Comparison of ENCODE assay signal across 11 mouse cellular contexts in the genomic region with DNA sequence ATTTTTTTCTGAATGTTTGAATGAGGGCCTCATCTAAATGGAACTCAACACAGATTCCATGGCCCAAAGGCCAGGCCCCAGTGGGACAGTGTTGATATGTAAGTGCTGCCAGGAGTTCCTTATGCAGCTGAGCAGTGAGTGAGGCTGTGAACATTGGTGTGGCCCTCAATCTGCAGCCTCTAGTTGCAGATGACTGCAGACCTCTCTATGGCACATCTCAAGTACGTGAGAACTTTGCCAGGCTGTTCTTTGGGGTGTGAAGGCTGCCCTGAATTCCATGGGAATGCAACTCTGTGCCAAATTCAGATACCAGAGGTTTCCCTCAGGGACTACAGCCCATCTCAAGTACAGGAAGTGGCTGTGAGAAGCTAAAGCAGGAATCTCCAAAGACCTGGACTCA.
DNase-seq lines count a peak whose midpoint lies in the region; ATAC-seq lines count a peak whose summit lies in the region.
"Had no signal": no experiment of that assay in that cellular context is flagged by ENCODE, and none has a peak within 500 bp of the region (broad histone marks: within the 10 kb centered on the region; RNA-seq: fewer than 3 reads in every experiment).

No protein-coding gene starts in this region.

- no peak overlapping the region for H3K27ac ChIP-seq in heart, embryonic 10.5 days
- peak overlapping the region; percentile 70; the same call in 1 of the 2 replicates for H3K27ac ChIP-seq in kidney, embryonic 16.5 days (ENCODE audit: low read length)
- H3K27ac ChIP-seq in forebrain, embryonic 13.5 days = no peak overlapping the region
- H3K27ac ChIP-seq: embryonic facial prominence, embryonic 12.5 days; limb, embryonic 12.5 days; midbrain, embryonic 13.5 days had no signal

- no peak overlapping the region for H3K4me2 ChIP-seq in kidney, embryonic 16.5 days (replicated peaks; ENCODE audit: low read depth, low read length)
- H3K4me2 ChIP-seq in forebrain, embryonic 13.5 days = no peak overlapping the region
- H3K4me2 ChIP-seq: embryonic facial prominence, embryonic 12.5 days; limb, embryonic 12.5 days; midbrain, embryonic 13.5 days had no signal

- H3K9me3 ChIP-seq in heart, embryonic 10.5 days = no peaks in the 10 kb centered on the region
- H3K9me3 ChIP-seq in kidney, embryonic 16.5 days (ENCODE audit: low read length) = no peaks in the 10 kb centered on the region
- H3K9me3 ChIP-seq in forebrain, embryonic 13.5 days (replicated peaks) = no peaks in the 10 kb centered on the region
- H3K9me3 ChIP-seq: embryonic facial prominence, embryonic 12.5 days; limb, embryonic 12.5 days; midbrain, embryonic 13.5 days had no signal

- no peak overlapping the region for H3K9ac ChIP-seq in kidney, embryonic 16.5 days (replicated peaks; ENCODE audit: low read length)
- H3K9ac ChIP-seq in forebrain, embryonic 13.5 days = no peak overlapping the region
- H3K9ac ChIP-seq: embryonic facial prominence, embryonic 12.5 days; limb, embryonic 12.5 days; midbrain, embryonic 13.5 days had no signal

- peak; percentile 69; the same call in 1 of the 2 replicates for ATAC-seq in kidney, embryonic 16.5 days (ENCODE audit: low FRiP score, low TSS enrichment)
- ATAC-seq in forebrain, embryonic 13.5 days = no peak
- ATAC-seq: midbrain, embryonic 13.5 days had no signal

- H3K4me1 ChIP-seq in heart, embryonic 10.5 days = peaks cover 5% of the 10 kb centered on the region; the same call in 1 of the 2 replicates
- H3K4me1 ChIP-seq in kidney, embryonic 16.5 days (ENCODE audit: insufficient read depth, low read length) = peaks cover 20% of the 10 kb centered on the region
- no peaks in the 10 kb centered on the region for H3K4me1 ChIP-seq in forebrain, embryonic 13.5 days

- DNase-seq in heart, adult 11 months = peak; percentile 98
- DNase-seq in heart, embryonic 10.5 days (ENCODE audit: low spot score) = no peak
- DNase-seq in heart, adult 9 months (ENCODE audit: low spot score in 2 of 2) = peak; percentile 72 to 73
- peak; percentile 36 for DNase-seq in skeletal muscle tissue, adult 2 months (ENCODE audit: low read depth, low spot score)
- no peak for DNase-seq in adrenal gland, adult 8-10 months
- DNase-seq in retina, postnatal 1 day = no peak

- 54% methylated on average over 1 of the region's 1 CpGs for WGBS in heart, embryonic 10.5 days
- WGBS in kidney, embryonic 16.5 days = 47% methylated on average over 1 of the region's 1 CpGs
- 87% methylated on average over 1 of the region's 1 CpGs for WGBS in forebrain, embryonic 13.5 days

- H3K36me3 ChIP-seq in heart, embryonic 10.5 days = no peaks in the 10 kb centered on the region
- H3K36me3 ChIP-seq in kidney, embryonic 16.5 days (ENCODE audit: insufficient read depth, low read length) = no peaks in the 10 kb centered on the region
- no peaks in the 10 kb centered on the region for H3K36me3 ChIP-seq in forebrain, embryonic 13.5 days (ENCODE audit: poor library complexity, severe bottlenecking)
- H3K36me3 ChIP-seq: embryonic facial prominence, embryonic 12.5 days; limb, embryonic 12.5 days; midbrain, embryonic 13.5 days had no signal

- no peak overlapping the region for H3K4me3 ChIP-seq in heart, embryonic 10.5 days
- no peak overlapping the region for H3K4me3 ChIP-seq in kidney, embryonic 16.5 days (ENCODE audit: low read length)
- H3K4me3 ChIP-seq in forebrain, embryonic 13.5 days = no peak overlapping the region
- H3K4me3 ChIP-seq: embryonic facial prominence, embryonic 12.5 days; limb, embryonic 12.5 days; midbrain, embryonic 13.5 days had no signal

- H3K27me3 ChIP-seq in heart, embryonic 10.5 days (ENCODE audit: insufficient read depth, poor library complexity, severe bottlenecking) = no peaks in the 10 kb centered on the region
- H3K27me3 ChIP-seq in kidney, embryonic 16.5 days (ENCODE audit: insufficient read depth, low read length) = no peaks in the 10 kb centered on the region
- H3K27me3 ChIP-seq in forebrain, embryonic 13.5 days = no peaks in the 10 kb centered on the region
- H3K27me3 ChIP-seq: embryonic facial prominence, embryonic 12.5 days; limb, embryonic 12.5 days; midbrain, embryonic 13.5 days had no signal

Comparison
In these comparisons a context has a peak if more than half of its experiments do, and no peak if none do; other contexts are left out.
1. DNase-seq: peak in heart, adult 11 months (single experiment), heart, adult 9 months (2 of 2) and skeletal muscle tissue, adult 2 months (single experiment); none in heart, embryonic 10.5 days (single experiment), adrenal gland, adult 8-10 months (single experiment) and retina, postnatal 1 day (single experiment).